Mouse (Mus musculus): ENCODE results near the gene Hectd1. TPM values are rescaled to one million over a fixed set of nuclear protein-coding genes. Genes with fewer than 3 reads are reported as not detected.
A peak's percentile ranks its signal among the peaks of the same experiment; 100 is the strongest.

Hectd1 gene
- polyA plus RNA-seq, 1 experiment: 35.3 TPM

DNA sequence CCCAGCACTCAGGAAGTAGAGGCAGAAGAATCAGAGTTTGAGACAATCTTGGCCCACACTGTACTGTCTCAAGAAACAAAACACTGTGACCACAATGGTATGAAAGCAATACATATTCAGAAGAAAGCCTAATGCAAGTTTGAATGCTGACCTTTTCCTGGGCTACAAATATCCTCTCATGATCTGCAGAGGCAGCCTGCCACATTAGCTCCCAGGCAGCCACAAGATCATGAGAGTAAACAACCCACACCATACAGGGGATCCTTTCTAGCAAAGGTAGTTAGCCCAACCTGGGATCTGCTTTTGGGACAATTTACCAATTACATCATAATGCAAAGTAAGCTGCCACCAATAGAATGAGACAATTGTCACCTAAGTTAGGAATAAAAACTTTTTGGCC is 18.8 kb downstream of the Hectd1 start:
- DNase-seq (ENCODE audit: extremely low spot score in 1 of 2, low spot score in 1 of 2): no peak

DNA sequence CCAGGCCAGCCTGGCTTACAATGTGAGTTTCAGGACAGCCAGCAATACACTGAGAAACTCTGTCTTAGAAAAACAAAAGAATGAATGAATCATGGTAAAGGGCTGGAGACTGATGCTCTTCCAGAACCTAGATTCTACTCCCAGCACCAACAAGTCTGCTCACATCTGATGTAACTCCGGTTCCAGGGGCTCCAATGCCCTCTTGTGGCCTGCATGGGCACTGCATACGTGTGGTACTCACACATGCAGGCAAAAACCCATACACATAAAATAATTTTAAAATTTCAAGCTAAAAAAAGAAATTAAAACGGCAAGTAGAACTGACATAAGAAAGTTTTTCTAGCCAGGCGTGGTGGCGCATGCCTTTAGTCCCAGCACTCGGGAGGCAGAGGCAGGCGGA is 44.5 kb downstream of the Hectd1 start:
- no peak for DNase-seq (ENCODE audit: extremely low spot score in 1 of 2, low spot score in 1 of 2)

DNA sequence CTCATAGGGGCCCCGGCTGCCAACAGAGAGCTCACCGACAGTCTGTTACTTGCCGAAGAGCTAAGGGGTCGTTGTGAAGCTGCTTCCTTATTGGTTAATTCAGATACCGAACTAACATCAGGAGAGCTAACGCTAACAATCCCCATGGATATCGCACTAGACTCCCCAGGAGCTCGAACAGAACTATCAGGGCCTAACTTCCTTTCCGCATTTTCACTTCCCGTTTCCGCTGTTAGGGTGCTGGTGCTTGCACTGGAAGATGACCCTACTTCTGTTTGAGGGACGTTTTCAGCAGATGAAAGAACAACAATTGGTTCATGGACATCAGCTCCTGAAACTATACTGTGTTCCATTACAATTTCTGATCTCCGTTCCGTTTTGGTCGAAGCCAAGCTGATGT is 60.6 kb downstream of the Hectd1 start:
- DNase-seq (ENCODE audit: extremely low spot score in 1 of 2, low spot score in 1 of 2): no peak

DNA sequence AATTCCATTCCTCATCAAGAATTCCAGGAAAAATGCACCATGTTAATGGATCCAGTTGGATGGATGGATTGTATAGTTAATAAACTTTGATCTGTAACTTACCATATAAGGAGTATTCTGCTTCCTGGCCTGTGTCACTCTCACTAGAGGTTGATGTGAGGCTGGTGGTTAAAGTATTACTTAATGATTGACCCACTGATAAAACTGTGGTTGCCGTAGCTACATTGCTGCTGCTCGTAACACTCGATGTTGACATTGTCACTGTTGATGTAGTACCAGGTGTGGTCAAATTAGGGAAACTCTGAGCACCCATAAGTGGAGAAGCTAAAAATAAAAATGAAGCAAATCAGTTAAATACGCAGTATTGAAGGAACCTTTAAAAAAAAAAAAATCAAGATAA is 61.9 kb downstream of the Hectd1 start:
- no peak for DNase-seq (ENCODE audit: extremely low spot score in 1 of 2, low spot score in 1 of 2)

DNA sequence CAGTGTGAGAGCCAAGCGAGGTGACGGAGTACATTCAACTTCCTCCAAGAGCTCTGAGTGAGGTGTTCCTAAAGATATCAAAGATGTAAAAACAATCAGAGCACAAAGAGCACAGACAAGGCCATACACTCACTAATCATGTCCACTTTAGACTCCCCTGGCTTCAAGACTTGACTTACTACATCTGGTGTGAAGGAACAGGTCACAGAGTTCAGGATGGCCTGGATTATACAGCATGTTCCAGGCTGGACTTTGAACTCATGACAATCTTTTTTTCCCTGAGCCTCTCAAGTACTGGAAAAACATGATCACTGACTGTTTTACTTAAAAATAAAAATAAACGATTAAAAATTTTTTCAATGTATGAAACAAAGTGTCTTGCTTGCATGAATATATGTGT is 70.0 kb downstream of the Hectd1 start:
- no peak for DNase-seq (ENCODE audit: extremely low spot score in 1 of 2, low spot score in 1 of 2)

DNA sequence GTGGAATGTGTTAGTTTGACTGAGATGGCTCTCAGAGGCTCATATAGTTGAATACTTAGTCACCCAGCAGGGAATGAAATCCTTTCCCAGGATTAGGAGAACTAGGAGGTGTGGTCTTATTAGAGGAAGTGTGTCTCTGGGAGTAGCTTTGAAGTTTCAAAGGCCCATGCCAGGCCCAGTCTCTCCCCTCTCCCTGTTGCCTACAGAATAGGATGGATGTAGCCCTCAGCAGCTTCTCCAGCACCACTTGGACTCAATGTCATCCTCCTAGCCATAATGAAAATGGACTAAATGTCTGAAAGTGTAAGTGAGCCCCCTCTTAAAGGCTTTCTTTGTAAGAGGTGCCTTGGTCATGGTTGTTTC is 72.8 kb downstream of the Hectd1 start:
- no peak for DNase-seq (ENCODE audit: extremely low spot score in 1 of 2, low spot score in 1 of 2)

DNA sequence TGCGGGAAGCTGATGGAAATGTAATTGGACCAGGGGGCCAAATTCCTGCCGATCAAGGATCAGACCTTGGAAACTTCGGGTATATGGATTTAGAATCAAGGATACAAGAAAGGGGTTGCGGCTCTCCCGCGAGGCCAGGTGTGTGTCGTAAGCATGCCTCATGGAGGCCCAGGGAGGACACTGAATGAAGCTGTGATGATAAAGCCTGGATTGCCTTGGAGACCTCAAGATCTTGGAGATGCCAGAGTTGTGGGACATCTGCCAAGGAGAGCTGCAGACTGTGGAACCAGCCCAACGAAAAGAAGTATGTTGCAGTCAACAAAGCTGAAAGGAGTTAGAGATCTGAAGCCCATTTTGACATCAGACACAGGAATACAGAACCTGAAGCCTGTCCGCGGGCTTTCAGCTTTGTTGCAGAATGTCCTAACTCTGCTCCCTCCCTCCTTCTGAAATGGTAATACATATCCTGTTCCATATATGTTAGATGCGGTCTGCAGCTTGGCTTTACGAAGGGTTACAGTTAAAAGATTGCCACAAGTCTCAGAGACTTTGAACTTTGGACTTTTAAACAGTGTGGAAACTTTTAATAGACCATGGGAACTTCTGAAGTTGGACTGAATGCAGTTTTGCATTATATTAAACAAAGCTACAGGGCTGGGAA is 73.3 kb downstream of the Hectd1 start:
- no peak for DNase-seq (ENCODE audit: extremely low spot score in 1 of 2, low spot score in 1 of 2)

DNA sequence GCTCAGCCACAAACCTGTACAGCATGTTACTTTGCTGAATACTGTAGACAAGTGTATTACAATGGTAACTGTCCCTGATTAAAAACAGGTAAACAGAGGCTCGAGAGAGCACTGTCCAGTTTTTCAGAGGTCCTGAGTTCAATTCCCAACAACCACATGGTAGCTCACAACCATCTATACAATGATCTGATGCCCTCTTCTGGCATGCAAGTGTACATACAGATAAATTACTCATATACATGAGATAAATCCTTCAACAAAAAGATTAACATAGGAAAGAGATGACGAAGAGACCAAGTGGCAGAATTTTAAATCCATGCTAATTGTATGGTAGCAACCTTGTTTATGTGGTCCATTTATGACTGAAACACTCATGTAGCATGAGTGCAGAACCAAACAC is 82.0 kb downstream of the Hectd1 start:
- DNase-seq (ENCODE audit: extremely low spot score in 1 of 2, low spot score in 1 of 2): no peak

DNA sequence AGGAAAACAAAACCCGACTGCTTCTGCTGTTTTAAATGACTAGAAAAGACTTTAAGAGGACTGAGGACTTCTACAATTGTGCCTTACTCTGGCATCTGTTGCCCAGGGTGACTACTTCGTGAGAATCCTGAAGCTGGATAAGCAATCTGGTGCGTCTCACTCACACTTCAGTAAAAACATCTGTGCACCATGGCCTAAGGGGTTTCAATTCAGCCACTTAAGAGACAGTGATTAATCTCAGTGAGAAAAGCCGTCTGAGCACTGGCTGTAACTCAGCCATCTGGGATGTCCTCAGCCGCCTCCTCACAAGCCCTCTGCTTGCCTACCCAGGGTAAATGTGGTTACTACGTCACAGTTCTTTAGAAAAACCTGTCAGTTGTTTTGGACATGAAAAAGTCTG is 84.4 kb downstream of the Hectd1 start:
- DNase-seq (ENCODE audit: extremely low spot score in 1 of 2, low spot score in 1 of 2): no peak

DNA sequence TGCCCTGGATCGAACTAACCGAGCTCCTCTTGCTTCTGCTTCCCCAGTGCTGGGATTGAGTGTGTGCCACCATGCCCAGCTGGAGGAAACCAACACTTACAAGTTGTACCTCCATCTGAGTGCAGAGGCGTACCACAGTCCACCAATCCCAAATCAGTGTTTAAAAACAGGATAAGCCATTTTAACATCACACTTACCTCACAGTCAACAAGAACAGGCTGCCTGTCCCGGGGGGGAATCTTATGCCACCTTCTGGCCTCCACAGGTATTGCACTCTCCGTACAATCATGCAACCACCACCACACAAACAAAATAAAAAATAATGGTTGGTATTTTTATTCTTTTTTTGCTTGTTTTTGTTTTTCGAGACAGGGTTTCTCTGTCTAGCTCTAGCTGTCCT is 87.6 kb downstream of the Hectd1 start:
- DNase-seq (ENCODE audit: extremely low spot score in 1 of 2, low spot score in 1 of 2): no peak

DNA sequence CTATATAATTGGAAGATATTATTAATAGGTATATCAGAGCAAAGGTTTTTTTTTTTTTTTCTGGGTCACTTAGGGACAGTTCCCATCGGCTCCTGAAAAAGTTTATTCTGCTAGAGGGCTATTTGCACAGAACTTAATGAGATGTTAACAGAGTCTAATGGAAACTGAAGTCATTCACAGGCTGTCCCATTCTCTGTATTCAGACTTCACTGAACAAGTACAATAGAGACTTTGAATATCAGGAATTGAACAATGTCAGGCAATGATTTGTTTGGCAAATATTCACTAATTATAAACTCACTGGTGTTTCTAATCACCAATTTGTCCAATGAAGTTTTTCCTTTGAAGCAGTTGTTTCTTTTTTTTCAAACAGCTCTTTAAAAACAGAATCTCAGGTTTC is 92.5 kb downstream of the Hectd1 start:
- no peak for DNase-seq (ENCODE audit: extremely low spot score in 1 of 2, low spot score in 1 of 2)

DNA sequence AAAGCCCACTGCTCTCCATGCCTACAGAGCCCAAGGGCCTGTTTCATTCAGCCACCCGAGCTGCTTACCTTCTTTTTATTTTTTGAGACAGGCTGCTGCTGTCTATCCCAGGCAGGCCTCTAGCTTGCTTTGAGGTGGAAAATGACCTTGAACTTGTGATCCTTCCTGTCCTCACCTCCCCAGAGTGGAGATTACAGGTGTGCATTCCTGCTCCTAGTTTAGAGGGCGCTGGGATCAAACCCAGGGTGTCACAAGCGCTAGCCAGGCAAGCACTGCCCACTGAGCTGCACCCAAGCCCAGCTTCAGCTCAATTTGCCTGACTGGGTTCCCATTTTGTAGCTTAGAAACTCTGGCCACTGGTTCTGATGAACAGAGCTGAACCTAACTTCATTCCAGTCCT is 93.0 kb downstream of the Hectd1 start:
- no peak for DNase-seq (ENCODE audit: extremely low spot score in 1 of 2, low spot score in 1 of 2)

DNA sequence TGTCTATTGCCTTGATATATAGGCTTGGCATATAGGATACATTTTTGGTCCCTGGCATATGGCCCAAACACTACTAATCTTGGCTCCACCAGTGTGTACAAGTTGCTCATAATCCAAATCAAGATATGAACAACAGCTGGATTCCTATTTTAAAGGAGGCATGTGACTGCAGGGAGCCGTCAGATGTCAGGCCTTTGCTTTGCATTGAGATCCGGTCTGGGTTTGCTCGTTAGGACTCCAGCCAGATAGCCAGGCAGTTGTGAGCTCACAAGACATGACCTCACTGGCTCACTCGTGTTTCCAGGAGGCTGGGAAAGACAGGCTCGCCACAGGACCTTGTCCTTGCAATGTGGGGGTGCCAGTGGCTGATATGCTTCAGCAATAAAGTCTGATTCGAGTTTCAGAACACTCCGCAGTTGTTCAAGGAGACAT is 93.5 kb downstream of the Hectd1 start:
- DNase-seq (ENCODE audit: extremely low spot score in 1 of 2, low spot score in 1 of 2): no peak

DNA sequence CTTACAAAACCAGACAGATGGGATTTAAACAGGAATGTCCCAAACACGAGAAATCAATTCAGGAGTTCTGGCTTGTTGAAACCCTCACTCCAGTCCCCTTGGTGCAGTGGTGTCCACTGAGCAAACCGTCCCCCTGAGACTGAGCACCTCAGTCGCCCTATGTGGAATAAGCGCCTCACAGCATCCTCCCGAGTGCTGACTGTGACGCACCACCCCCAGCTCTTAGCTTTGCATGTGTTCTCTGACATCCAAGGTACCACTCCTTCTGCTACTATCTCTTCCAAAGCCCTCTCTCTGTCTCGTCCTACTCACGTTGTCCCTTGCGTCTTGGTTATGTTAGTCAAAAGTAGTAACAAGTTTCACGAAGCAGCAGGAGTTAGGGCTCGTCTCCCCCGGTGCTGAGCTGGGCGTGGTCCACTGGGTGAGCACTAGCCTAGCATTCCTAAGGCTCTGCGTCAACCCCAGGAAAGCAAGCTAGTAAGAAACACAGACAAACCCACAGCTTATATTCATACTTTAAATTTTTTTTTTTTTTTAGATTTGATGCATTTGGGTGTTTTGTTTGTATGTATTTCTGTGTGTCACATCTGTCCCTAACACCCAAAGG is 94.6 kb downstream of the Hectd1 start:
- no peak for DNase-seq (ENCODE audit: extremely low spot score in 1 of 2, low spot score in 1 of 2)

DNA sequence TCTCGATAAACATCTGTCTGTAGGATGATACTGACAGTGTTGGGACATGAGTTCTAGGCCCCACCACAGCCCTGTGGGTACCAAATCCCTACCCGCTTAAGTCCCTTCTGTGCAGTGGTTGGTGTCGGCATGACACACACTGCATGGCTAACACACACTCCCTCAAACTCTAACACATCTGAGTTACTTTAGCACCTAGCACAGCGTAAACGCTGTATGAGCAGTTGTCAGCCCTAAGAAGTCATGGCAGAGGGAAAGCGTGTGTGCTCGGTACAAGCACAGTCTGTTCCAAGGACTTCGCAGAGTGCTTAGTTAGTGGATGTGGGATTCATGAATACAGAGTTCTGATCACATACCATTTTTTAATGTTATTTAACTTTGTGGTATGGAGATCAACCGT is 99.5 kb downstream of the Hectd1 start:
- DNase-seq (ENCODE audit: extremely low spot score in 1 of 2, low spot score in 1 of 2): no peak

DNA sequence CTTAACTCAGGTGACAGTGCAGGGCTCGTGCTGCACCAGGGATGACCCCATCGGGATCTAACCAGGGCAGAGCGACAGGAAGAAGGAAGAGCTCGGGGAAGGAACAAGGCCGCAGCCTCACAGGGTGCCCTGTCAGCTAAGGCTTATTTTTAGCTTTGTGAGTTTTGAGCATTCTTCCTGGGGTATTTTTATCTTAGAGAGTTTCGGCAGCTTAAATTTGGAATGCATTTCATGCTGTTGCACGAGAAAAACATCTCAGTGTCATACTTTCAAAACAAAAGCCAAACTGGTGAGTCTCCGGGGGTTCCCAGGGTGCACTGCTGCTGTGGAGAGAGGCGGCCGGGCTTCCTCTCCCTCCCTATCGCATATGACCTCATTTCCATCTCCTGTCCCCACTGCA is 100.3 kb downstream of the Hectd1 start:
- peak; percentile 58 to 64 for DNase-seq (ENCODE audit: extremely low spot score in 1 of 2, low spot score in 1 of 2)

DNA sequence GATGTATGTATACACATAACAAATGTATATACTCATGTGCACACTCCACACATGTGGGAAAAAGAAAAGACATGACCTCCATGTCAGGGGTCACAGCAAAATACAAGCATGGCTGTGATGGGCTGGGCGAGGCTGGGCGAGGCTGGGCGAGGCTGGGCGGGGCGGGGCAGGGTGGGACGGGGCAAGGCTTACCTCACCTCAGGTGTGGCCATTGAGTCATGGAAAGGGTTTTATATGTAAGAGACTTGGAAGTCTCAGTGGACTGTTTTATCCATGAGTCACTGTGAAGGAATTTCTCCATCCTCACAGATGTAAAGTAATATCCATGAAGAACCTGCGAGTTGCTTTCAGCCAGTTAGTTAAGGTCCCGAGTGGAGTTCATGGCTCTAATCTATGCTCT is 107.5 kb downstream of the Hectd1 start:
- no peak for DNase-seq (ENCODE audit: extremely low spot score in 1 of 2, low spot score in 1 of 2)

DNA sequence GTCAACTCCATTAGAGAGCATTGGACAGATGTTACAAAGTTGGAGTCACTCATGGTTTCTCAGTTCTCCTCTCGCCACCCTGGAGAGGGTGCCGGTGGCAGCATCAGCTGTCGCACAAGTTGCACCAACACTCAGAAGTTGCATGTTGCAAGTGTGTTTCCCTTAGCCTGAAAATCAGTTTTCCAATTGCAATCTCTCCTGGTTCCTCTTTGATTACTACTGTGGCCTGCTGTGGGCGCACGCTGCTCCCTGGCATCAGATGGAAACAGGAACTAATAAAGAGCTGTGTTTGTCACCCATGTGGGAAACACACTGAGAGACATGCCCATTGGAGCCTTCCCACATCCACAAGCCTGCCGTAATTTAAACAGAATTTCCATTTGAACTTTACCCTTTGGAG is 110.7 kb downstream of the Hectd1 start:
- no peak for DNase-seq (ENCODE audit: extremely low spot score in 1 of 2, low spot score in 1 of 2)

DNA sequence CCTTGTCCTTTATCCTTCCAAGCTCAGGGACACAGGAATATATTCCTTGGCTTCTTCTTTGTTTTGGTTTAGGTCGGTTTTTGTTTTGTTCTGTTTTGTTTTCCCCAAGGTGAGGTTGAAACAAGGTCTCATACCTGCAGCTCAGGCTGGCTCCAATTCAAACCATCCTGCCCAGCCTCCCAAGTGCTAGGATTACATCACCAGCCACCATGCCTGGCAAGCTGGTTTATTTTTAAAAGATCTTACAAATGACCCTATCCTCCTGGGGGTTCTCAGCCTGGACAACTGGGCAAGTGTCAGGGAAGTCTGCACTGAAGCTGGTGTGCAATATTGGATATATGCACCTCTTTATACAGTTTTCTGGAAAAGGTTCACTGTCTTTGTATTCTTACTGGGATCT is 116.7 kb downstream of the Hectd1 start:
- DNase-seq (ENCODE audit: extremely low spot score in 1 of 2, low spot score in 1 of 2): no peak

DNA sequence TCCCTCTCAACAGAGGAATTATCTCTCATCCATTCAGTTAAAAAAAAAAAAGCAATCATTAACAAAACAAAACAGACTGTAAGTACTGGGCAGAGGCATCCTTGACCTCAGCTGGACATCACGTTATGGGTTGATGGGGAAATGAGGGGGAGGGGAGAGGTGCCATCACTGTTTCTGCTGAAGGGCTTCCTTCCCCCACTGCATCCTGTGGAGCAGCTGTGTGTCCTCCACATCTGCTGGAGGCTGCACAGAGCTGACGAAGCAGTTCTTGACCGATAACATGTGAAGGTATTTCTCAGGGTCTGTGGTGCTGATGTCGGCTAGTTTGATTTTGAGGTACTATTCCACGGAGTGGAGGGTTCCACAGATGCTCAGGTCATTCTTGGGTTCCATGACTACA is 119.2 kb downstream of the Hectd1 start:
- no peak for DNase-seq (ENCODE audit: extremely low spot score in 1 of 2, low spot score in 1 of 2)

DNA sequence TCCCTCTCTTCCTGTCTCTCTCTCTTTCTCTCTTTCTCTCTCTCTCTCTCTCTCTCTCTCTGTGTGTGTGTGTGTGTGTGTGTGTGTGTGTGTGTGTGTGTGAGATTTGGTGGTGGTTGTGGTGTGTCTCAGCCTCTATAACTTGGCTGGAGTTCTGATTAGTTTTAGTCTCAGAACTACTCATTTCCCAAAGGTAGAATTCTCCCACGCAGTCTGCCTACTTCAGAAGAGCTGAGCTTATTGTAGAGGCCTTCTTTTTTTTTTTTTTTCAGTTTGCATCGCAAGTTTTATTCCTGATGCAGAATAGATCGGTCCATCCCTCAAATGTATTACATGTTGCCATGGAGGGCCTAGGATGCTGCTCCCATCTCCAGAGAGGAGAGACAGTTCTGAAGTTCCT is 119.6 kb downstream of the Hectd1 start:
- peak in 1 of 2 experiments; percentile 53 for DNase-seq (ENCODE audit: extremely low spot score in 1 of 2, low spot score in 1 of 2)

DNA sequence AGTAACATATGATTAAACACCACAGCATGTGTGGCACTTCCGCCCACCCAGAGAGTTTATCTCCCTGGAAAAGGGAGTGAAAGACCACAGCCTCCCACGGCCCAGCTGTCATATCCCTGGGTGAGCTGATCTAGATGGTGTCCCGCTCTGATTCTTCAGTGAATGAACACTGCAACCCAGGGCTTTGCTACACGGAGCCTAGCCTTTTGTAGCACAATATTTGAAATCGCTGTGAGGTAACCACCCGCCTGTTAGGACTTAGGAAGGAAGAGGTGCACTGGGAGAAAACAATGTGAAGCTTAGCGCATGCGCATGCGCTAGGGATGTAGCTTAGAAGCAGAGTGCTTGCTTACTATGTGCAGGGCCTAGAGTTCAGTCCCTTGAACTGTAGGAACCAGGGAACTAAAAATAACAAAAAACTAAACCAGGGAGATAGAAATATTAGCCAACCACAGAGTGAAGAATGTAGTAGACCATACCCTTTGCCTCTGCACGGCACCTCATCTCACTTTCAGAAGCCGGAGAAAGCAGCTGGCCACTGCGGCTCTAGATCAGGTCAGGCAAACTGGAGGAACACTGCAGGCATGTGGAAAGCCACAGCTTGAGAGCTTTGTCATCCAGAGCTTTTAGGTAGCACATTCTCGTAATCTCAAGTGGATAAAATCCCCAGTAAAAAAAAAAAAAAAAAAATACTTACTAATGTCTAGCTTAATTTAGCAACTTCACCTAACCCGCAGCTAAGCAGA is 120.2 kb downstream of the Hectd1 start:
- peak; percentile 86 to 89 for DNase-seq (ENCODE audit: extremely low spot score in 1 of 2, low spot score in 1 of 2)

Measured in frontal cortex, adult 2 months (tissue).